Mouse (Mus musculus) fat pad, adult 2 months (tissue): ENCODE results near the gene Pnrc2.
A peak's percentile ranks its signal among the peaks of the same experiment; 100 is the strongest.

Experiments used
- DNase-seq: peaks from one replicate; pipeline ENCODE4 v3.0.0-alpha.2; 2011; ENCODE audit warnings: low read depth, low spot score; ENCODE audit errors: extremely low read depth

Pnrc2 gene

DNA sequence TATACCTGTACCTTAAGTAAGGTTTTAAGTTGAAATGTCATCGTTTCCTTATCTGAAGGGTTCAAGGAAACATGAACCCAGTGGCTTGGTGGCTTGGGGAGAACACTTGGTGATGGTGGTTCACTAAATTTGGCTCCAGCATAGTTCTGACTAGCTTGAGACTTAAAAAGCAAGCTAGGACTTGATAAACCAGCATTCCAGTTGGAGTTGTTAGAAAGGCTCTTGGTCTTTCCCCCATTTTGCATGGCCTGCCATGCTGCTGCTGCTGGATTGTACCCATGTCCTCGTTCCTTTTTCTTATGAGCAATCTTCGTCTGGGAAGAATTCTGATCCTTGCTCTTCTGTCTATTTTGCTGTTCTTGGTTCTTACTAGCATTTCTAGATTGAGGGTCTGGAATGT lies 1.6 kb downstream of the Pnrc2 start:
- no peak for DNase-seq

DNA sequence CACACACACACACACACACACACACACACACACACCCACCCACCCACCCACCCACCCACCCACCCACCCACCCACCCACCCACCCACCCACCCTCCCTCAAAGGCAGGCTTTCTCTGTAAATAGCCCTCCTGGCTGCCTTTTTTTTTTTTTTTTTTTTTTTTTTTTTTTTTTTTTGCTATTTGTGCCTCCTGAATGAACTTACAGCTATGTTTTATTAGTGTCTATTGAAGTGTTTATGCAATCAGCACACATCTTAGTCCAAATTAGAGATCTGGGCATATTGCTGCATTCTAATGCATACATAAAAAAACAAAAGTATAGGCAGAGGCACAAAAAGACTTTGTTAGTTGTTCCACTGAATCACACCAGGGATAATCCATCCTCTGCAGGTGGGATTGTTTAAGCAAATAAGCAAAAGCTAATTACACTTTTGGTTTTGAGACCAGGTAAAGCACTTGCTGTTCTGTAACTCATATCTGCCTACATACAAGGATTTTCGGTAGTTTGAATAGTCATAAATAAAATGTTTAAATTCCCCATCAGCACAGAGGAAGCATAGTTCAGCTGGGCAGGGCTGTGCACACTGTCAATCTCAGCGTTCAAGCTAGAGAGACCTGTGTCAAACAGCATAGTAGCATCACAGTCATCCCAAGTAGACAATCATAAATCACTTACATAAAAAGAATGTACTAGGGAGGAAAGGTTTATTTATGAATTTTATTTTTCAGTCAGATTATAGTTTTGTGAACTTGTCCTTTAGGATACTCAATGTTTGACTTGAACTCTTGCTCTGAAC lies 3.2 kb downstream of the Pnrc2 start:
- DNase-seq = no peak

DNA sequence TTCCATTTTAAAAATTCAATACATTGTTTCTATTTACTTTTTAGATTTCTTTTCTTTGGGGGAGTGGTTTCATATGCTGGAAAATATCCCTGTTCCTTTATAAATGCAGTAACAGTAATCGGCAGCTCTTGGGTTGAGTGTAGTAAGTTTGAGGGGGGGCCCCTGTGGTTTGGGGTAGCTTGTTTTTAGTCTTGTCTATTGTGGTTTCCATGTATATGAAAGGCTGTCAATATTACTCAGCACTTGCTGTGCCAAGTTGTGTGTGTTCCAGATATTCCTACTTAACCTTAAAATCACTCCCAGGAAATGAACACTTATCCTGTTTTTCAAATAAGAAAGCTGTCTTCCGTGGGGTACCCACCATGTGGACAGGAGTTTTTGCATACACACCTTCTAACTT lies 4.7 kb downstream of the Pnrc2 start:
- DNase-seq = no peak

DNA sequence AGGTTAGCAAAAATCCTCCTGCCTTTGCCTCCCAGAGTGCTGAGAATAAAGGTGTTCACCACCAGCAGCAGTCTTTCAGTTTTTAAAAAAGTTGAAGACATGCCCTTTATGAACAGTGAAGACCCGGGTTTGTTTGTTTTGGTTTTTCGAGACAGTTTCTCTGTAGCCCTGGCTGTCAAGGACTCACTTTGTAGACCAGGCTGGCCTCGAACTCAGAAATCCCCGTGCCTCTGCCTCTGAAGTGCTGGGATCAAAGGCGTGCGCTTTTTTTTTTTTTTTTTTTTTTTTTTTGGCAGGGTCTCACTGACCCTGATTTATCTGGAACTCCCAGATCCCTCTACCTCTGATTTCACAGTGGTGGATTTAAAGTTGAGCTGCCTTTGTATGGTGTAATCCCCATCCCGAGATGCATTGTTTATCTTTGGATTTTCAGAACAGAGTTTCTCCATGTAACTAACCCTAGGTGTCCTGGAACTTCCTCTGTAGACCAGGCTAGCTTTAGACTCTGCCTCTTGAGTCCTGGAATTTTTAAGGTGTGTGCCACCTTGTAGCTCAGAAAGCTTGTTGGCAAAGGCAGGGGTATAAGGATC lies 16.0 kb downstream of the Pnrc2 start:
- DNase-seq = peak; percentile 70

DNA sequence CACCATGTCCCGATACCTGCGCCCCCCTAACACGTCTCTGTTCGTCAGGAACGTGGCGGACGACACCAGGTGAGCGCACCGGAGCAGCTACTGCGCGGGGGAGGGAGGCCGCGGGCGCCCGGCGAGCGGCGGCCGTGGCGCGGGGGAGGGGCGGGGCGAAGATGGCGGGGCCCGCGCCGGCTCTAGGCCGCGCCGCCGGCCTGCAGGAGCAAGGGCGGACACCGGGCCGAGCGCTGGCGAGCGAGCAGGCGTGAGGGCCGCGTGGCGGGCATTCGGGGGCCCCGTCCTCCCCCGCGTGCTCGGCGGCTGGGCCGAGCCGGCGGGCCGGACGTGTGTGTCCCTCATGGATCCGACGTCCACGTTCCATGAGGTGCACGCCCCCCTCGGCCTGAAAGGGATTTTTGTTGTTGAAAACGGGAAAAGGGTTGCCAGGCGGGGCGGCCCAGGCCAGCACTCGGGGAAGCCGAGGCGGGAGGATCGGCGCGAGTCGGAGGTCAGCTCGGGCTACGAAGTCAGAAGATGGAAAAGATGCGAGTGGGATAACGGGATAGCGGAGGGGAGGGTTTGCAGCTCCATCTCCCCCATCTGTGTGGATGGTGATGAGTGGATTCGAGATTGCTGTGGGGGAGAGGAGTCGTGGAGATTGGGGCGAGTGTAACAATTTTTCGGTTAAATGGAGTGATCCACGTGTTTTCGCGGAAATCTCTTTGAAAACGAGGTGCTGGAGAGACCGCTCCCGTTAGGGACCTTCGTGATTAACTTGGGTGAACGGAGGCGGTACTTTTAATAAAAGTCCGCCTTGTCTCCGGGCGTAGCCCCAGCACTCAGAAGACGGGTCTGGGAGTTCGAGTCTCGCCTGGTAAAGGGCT lies 17.2 kb downstream of the Pnrc2 start:
- DNase-seq = no peak

- no peak for DNase-seq
Measured at GRCm38 (mm10) chr4:135855536-135856222, 18.0 kb downstream of the Pnrc2 start, which contains the start of gene Srsf10. TSS of gene Srsf10 (plus strand) at chr4:135855747.

DNA sequence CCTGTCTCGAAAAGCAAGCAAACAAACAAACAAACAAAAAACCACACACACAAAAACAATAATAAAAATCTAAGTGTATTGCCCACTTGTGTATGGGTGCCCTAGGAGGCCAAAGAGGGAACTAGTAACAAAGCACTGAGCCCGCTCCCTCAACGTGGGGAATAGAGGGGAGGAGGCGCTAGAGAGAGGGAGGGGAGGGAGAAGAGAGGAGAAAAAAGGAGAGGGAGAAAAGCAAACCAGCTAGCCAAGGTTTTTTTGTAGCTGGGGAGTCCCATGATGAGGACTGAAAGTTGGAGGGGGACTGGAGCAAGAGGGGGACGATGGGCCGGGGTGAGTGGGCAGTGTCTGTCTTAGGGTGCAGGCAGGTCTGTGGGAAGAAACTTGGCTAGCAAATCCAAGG lies 18.6 kb downstream of the Pnrc2 start:
- no peak for DNase-seq

DNA sequence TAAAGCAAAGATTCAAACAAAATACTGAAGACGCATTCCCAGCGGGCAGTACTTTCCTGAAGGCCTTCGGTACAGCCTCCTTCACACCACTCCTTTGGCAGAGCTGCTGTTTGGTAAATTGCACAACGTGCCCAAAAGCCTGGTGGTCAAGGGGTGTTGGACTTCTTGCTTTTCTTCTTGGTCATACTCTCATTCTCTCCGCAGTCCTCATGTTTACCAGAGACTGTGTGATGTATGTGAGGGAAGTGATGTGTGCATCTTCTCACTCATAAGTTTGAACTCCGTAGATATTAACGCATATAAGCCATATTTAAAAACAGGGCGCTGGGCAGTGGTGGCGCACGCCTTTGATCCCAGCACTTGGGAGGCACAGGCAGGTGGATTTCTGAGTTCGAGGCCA lies 19.0 kb downstream of the Pnrc2 start:
- no peak for DNase-seq

GRCm38 (mm10) chr4:135853987-135854546 lies 19.6 kb downstream of the Pnrc2 start:
- no peak for DNase-seq

GRCm38 (mm10) chr4:135851942-135852341 lies 21.7 kb downstream of the Pnrc2 start:
- DNase-seq = no peak

DNA sequence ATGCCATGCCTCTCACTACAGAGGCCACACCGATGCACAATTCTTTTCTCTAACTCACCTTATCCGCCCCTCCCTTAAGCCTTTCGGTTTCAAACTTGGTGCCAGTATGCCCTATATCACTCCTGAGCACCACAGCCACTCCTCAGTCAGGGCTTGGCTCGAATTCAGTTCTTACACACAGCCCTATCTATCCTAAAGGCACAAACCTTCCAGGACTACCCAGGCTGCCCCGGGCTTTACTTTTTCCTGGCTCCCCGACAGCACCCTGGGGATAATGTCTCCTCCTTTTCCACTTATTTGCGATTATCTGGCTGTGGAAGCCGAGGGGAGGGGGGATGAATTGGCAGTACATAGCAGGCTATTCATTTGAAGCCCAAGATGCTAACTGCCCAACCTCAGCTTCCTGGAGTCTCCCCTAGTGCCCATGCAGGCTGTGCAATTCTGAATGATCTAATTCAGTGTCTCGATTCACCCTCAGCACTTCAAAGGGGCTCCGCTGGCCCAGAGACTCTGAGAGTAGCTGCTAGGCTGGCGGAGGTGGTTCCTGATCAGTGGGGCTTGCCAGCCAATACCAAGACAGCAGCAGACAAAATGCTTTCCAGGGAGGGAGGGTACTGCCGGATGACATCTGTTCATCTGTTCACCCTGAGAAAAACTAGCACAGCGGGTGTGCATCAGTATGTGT lies 23.1 kb downstream of the Pnrc2 start:
- DNase-seq = no peak

GRCm38 (mm10) chr4:135847581-135847980 lies 26.1 kb downstream of the Pnrc2 start:
- no peak for DNase-seq

GRCm38 (mm10) chr4:135844400-135844799 lies 29.2 kb downstream of the Pnrc2 start:
- DNase-seq = no peak

- DNase-seq = no peak
Measured at GRCm38 (mm10) chr4:135839293-135840011, 34.2 kb downstream of the Pnrc2 start.

DNA sequence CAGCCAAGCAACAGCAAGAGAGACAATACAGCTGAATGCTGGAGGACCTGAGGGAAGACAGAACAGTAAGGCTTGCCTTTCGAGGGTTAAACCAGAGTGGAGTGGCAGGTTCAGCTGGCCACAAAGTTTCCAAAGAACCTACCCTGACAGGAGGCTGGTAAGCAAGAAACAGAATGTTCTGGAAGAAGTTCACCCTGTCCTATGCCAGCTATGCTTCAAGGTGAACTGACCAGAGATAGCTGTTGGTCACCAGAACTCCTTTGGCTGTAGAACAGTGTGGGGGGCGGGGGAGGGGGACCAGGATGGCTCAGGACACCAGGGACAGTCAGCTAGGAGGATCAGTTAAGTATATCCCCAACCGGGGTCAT lies 34.7 kb downstream of the Pnrc2 start:
- DNase-seq = no peak

DNA sequence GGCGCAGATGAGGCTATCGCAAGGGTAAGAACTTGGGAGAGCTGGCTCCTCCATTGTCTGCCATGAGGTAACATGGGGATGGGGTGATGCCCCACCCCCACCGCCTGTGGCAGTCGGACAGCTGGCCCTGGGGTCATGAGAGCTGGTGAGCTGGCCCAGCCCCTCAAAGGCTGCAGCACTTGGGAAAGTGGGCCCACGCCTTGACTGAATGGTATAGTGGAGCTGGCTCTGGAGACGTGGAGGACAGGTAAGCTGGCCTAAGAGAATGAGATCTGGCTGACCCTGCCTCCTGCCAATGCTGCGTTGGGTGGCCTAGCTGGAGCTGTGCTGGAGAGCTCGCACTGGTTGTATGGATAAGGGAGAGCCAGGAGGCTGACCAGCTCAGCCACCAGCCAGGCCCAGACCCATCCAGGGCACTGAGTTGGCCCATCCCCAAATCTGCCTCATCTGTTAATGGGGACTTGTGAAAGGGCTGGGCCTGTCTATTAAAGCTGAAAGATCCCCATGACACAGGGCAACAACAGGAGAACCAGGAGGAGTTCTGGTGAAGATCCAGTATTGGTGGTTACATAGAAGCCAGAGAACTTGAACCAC lies 39.4 kb downstream of the Pnrc2 start:
- DNase-seq = no peak

GRCm38 (mm10) chr4:135833301-135834123 lies 40.1 kb downstream of the Pnrc2 start:
- DNase-seq = no peak

GRCm38 (mm10) chr4:135832070-135832469 lies 41.6 kb downstream of the Pnrc2 start:
- no peak for DNase-seq
